Mouse (Mus musculus): ENCODE measurements around the gene Por. TPM values are rescaled to one million over a fixed set of nuclear protein-coding genes. Genes with fewer than 3 reads are reported as not detected.

Por gene
- total and polyA plus RNA-seq, 2 experiments from 2014 or later, result 75.2 to 94.1 TPM

DNA sequence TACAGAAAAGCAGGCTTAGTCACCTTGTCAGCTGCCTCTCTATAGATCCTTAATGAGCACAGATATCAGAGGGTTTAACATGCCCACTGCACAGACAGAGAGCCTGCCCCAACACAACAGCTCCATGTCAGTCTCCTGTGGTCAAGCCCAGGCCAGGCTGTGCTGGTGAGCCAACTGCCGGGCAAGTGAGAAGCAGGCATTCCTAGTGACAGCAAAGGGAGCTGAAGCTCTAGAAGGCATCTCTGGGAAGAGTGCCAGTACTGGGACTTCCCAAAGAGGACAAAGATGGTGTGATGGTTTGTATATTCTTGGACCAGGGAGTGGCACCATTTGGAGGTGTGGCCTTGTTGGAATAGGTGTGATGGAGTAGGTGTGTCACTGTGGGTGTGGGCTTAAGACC lies 81.2 kb downstream of the Por start:
- no peaks in the 10 kb centered on the region for H3K36me3 ChIP-seq (ENCODE audit: insufficient read depth, low read length)
- no peaks in the 10 kb centered on the region for H3K4me1 ChIP-seq (ENCODE audit: insufficient read depth, low read length)
- TF ChIP-seq CTCF (IDR thresholded peaks at IDR 0.05), result no peak
- no peak overlapping the region for H3K27ac ChIP-seq (ENCODE audit: low read depth, low read length)
- H3K4me2 ChIP-seq (ENCODE audit: low read depth, low read length, poor library complexity, severe bottlenecking), result no peak overlapping the region
- 77% methylated on average over 1 of the region's 1 CpGs for WGBS
- ATAC-seq (ENCODE audit: low FRiP score) (no peak), DNase-seq (ENCODE audit: low spot score) (no peak)
- no peaks in the 10 kb centered on the region; the same call in 1 of the 2 replicates for H3K27me3 ChIP-seq (ENCODE audit: insufficient read depth, low read length)
- H3K9me3 ChIP-seq (ENCODE audit: low read length), result no peaks in the 10 kb centered on the region
- no peak overlapping the region for H3K9ac ChIP-seq (replicated peaks; ENCODE audit: low read length, poor library complexity, severe bottlenecking)
- no peak overlapping the region for H3K4me3 ChIP-seq (ENCODE audit: low read depth, low read length)

DNA sequence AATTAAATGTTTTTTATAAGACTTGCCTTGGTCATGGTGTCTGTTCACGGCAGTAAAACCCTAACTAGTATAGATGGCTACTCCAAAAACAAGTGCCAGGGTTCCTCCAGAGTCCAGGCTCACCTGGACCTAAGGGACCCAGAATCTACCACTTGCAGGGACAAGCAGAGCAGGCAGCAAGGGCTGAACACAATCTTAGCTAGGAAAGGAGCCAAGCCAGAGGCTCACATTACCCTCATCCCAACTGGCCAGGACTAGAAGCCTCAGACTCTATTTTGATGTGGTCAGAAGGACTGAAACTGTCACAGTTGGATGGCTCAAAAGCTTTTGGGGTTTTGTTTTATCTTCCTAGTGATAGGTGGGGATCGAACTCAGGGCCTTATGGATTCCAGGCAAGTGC lies 81.8 kb downstream of the Por start:
- no peak for TF ChIP-seq CTCF (IDR thresholded peaks at IDR 0.05)
- H3K9me3 ChIP-seq (ENCODE audit: low read length), result no peaks in the 10 kb centered on the region
- H3K4me3 ChIP-seq (ENCODE audit: low read depth, low read length), result no peak overlapping the region
- DNase-seq (ENCODE audit: low spot score), result no peak
- no peaks in the 10 kb centered on the region for H3K4me1 ChIP-seq (ENCODE audit: insufficient read depth, low read length)
- no peak for ATAC-seq (ENCODE audit: low FRiP score)
- H3K36me3 ChIP-seq (ENCODE audit: insufficient read depth, low read length), result no peaks in the 10 kb centered on the region
- no peak overlapping the region for H3K9ac ChIP-seq (replicated peaks; ENCODE audit: low read length, poor library complexity, severe bottlenecking)
- no peak overlapping the region for H3K27ac ChIP-seq (ENCODE audit: low read depth, low read length)
- H3K4me2 ChIP-seq (ENCODE audit: low read depth, low read length, poor library complexity, severe bottlenecking), result no peak overlapping the region
- H3K27me3 ChIP-seq (ENCODE audit: insufficient read depth, low read length), result no peaks in the 10 kb centered on the region; the same call in 1 of the 2 replicates
- 69% methylated on average over 2 of the region's 2 CpGs for WGBS

GRCm38 (mm10) chr5:135761881-135762280 lies 92.0 kb downstream of the Por start:
- 82% methylated on average over 3 of the region's 3 CpGs for WGBS
- no peak for ATAC-seq (ENCODE audit: low FRiP score)
- H3K36me3 ChIP-seq (ENCODE audit: insufficient read depth, low read length), result no peaks in the 10 kb centered on the region
- no peak overlapping the region for H3K9ac ChIP-seq (replicated peaks; ENCODE audit: low read length, poor library complexity, severe bottlenecking)
- H3K9me3 ChIP-seq (ENCODE audit: low read length), result no peaks in the 10 kb centered on the region
- DNase-seq (ENCODE audit: low spot score), result no peak
- no peaks in the 10 kb centered on the region for H3K4me1 ChIP-seq (ENCODE audit: insufficient read depth, low read length)
- H3K27ac ChIP-seq (ENCODE audit: low read depth, low read length), result no peak overlapping the region
- no peaks in the 10 kb centered on the region for H3K27me3 ChIP-seq (ENCODE audit: insufficient read depth, low read length)
- no peak overlapping the region for H3K4me2 ChIP-seq (ENCODE audit: low read depth, low read length, poor library complexity, severe bottlenecking)
- H3K4me3 ChIP-seq (ENCODE audit: low read depth, low read length), result no peak overlapping the region
- no peak for TF ChIP-seq CTCF (IDR thresholded peaks at IDR 0.05)

DNA sequence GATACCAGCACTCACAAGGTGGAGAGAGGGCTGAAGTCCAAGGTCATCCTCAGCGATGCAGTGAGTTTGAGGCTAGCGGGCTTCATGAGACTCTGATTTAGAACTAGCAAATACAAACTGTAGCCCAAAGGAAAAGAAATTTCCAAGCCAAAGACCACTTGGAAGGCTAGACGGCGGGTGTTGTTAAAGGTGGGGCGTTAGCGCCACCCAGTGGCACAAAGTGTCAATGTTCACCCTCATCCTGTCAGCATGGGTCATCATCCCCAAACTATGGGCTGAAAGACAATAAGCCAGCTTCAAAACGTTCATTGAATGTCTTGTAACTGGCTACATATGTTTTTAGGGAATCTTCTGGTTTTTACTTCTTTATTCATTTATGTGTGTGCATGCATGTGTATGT lies 93.7 kb downstream of the Por start:
- DNase-seq (ENCODE audit: low spot score), result peak; percentile 88
- Histone ChIP-seq H3K9me3 (ENCODE audit: low read length) (no peaks in the 10 kb centered on the region), H3K4me1 (ENCODE audit: insufficient read depth, low read length) (no peaks in the 10 kb centered on the region), H3K36me3 (ENCODE audit: insufficient read depth, low read length) (no peaks in the 10 kb centered on the region), H3K4me2 (ENCODE audit: low read depth, low read length, poor library complexity, severe bottlenecking) (no peak overlapping the region), H3K27ac (ENCODE audit: low read depth, low read length) (no peak overlapping the region), H3K4me3 (ENCODE audit: low read depth, low read length) (no peak overlapping the region), H3K9ac (replicated peaks; ENCODE audit: low read length, poor library complexity, severe bottlenecking) (no peak overlapping the region), H3K27me3 (ENCODE audit: insufficient read depth, low read length) (no peaks in the 10 kb centered on the region)
- no peak for ATAC-seq (ENCODE audit: low FRiP score)
- TF ChIP-seq CTCF (IDR thresholded peaks at IDR 0.05), result peak; percentile 92
- WGBS, result 2% methylated on average over 7 of the region's 7 CpGs

- no peak for TF ChIP-seq CTCF (IDR thresholded peaks at IDR 0.05)
- ATAC-seq (ENCODE audit: low FRiP score) (no peak), DNase-seq (ENCODE audit: low spot score) (no peak)
- 63% methylated on average over 3 of the region's 3 CpGs for WGBS
- Histone ChIP-seq H3K9me3 (ENCODE audit: low read length) (no peaks in the 10 kb centered on the region), H3K27me3 (ENCODE audit: insufficient read depth, low read length) (no peaks in the 10 kb centered on the region), H3K36me3 (ENCODE audit: insufficient read depth, low read length) (no peaks in the 10 kb centered on the region), H3K4me3 (ENCODE audit: low read depth, low read length) (no peak overlapping the region), H3K27ac (ENCODE audit: low read depth, low read length) (no peak overlapping the region), H3K4me1 (ENCODE audit: insufficient read depth, low read length) (no peaks in the 10 kb centered on the region), H3K9ac (replicated peaks; ENCODE audit: low read length, poor library complexity, severe bottlenecking) (no peak overlapping the region), H3K4me2 (ENCODE audit: low read depth, low read length, poor library complexity, severe bottlenecking) (no peak overlapping the region)
These were observed 95.1 kb downstream of the Por start for GRCm38 (mm10) chr5:135764971-135765370.

DNA sequence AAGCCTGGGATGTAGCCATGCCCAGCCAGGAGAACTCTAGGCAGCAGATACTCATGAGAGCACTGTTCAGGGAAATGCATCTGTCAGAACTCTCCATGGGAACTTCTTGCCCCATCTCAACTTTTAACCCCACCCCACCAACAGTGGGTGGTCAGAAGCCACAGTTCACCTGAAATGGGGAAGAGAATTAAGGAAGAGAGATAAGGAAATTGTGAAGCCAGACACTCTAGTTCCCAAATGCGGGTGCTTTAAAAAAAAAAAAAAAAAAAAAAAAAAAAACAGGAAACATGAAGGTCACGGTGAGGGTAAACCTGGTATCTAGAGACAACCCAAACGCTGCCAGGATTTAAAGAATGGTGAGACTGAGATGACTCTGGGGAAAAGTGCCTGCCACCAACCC lies 102.7 kb downstream of the Por start:
- no peak for TF ChIP-seq CTCF (IDR thresholded peaks at IDR 0.05)
- WGBS, result 71% methylated on average over 3 of the region's 3 CpGs
- Histone ChIP-seq H3K4me3 (ENCODE audit: low read depth, low read length) (no peak overlapping the region), H3K9me3 (ENCODE audit: low read length) (no peaks in the 10 kb centered on the region), H3K36me3 (ENCODE audit: insufficient read depth, low read length) (no peaks in the 10 kb centered on the region), H3K4me1 (ENCODE audit: insufficient read depth, low read length) (peaks cover 2% of the 10 kb centered on the region; the same call in 1 of the 2 replicates), H3K27me3 (ENCODE audit: insufficient read depth, low read length) (no peaks in the 10 kb centered on the region), H3K9ac (replicated peaks; ENCODE audit: low read length, poor library complexity, severe bottlenecking) (no peak overlapping the region), H3K27ac (ENCODE audit: low read depth, low read length) (no peak overlapping the region), H3K4me2 (ENCODE audit: low read depth, low read length, poor library complexity, severe bottlenecking) (no peak overlapping the region)
- ATAC-seq (ENCODE audit: low FRiP score), result no peak
- DNase-seq (ENCODE audit: low spot score), result no peak
